Mouse (Mus musculus) C2C12 (cell line): Measurements from ENCODE around the gene Tmprss9.

Experiments
- CEBPB ChIP-seq: IDR thresholded peaks from one replicate; pipeline ENCODE4 v1.6.1; 2011; ENCODE audit warnings: low read depth, mild to moderate bottlenecking, control low read depth, moderate library complexity
- CTCF ChIP-seq: IDR thresholded peaks from one replicate; pipeline ENCODE4 v1.5.1; 2011; ENCODE audit not compliant: control insufficient read depth, insufficient read depth, insufficient read length
- FOSL1 ChIP-seq: IDR thresholded peaks from one replicate; pipeline ENCODE4 v1.8.0; 2011; ENCODE audit warnings: mild to moderate bottlenecking, low read length; ENCODE audit not compliant: poor library complexity, insufficient read depth, severe bottlenecking
- MAX ChIP-seq: IDR thresholded peaks from one replicate; pipeline ENCODE4 v1.6.1; 2011; ENCODE audit warnings: mild to moderate bottlenecking, control low read depth

DNA sequence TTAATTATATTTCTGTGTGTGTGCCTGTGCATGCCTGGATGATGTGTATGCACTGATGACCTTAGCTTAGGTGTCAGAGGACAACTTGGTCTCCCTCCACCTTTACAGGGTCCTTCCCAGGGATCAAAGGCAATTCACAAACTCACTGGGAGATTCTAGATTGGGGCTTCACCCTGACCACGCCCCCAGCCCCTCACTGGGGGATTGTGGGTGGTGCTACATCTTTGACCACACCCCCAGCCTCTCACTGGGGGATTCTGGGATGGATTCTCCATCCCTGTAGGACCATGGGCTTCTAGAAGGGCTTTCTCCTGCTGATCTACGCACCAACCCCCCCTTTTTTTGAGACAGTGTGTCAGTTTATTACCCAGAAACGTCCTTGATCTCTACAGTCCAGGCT lies 53.8 kb downstream of the Tmprss9 start:
- TF ChIP-seq CTCF (no peak), CEBPB (no peak), MAX (no peak), FOSL1 (no peak)
